Mouse (Mus musculus) stomach, postnatal 0 days (tissue): ENCODE measurements around the gene Degs2.

ENCODE experiments used
- CTCF ChIP-seq: IDR thresholded peaks from 2 replicates; pipeline ENCODE4 v1.5.1; 2016; ENCODE audit warnings: antibody characterized with exemption, low read depth, mild to moderate bottlenecking, moderate library complexity
- EP300 ChIP-seq: optimal IDR thresholded peaks from 2 replicates; pipeline ENCODE3; 2016; ENCODE audit warnings: antibody characterized with exemption

GRCm38 (mm10) chr12:108686926-108687325 is 15.2 kb downstream of the Degs2 start:
- peak; percentile 72 for TF ChIP-seq CTCF
- TF ChIP-seq EP300, result no peak
